Mouse (Mus musculus) brain, adult 2 months (tissue): ENCODE results near the gene Fam228a.
"Not testable (repeated sequence)": the region's sequence is repeated elsewhere in the genome, so short reads cannot be mapped to it uniquely, and the experiment has no call there.

Experiments used
- DNase-seq: peaks from one replicate; pipeline ENCODE4 v3.0.0; 2011; ENCODE audit warnings: low read depth, low spot score

Fam228a gene

GRCm38 (mm10) chr12:4719066-4719761 lies 19.0 kb downstream of the Fam228a start:
- no peak for DNase-seq

- DNase-seq: peak; percentile 37
Observed at GRCm38 (mm10) chr12:4717417-4717816, 20.8 kb downstream of the Fam228a start.

GRCm38 (mm10) chr12:4715606-4716005 lies 22.6 kb downstream of the Fam228a start:
- DNase-seq: no peak

- no peak for DNase-seq
Observed at GRCm38 (mm10) chr12:4713361-4713760, 24.9 kb downstream of the Fam228a start.

GRCm38 (mm10) chr12:4709926-4710325 lies 28.3 kb downstream of the Fam228a start:
- no peak for DNase-seq

GRCm38 (mm10) chr12:4708881-4709604 lies 29.2 kb downstream of the Fam228a start:
- peak; percentile 37 for DNase-seq

GRCm38 (mm10) chr12:4708296-4708695 lies 29.9 kb downstream of the Fam228a start:
- no peak for DNase-seq

GRCm38 (mm10) chr12:4707488-4708017 lies 30.7 kb downstream of the Fam228a start:
- DNase-seq: no peak

GRCm38 (mm10) chr12:4706901-4707300 lies 31.3 kb downstream of the Fam228a start:
- no peak for DNase-seq

- DNase-seq: no peak
Observed at GRCm38 (mm10) chr12:4706175-4706574, 32.1 kb downstream of the Fam228a start.

GRCm38 (mm10) chr12:4705626-4706025 lies 32.6 kb downstream of the Fam228a start:
- not testable (repeated sequence) for DNase-seq

- DNase-seq: no peak
Observed at GRCm38 (mm10) chr12:4694534-4694933, 43.7 kb downstream of the Fam228a start.

- peak; percentile 80 for DNase-seq
Observed at GRCm38 (mm10) chr12:4691193-4691592, 47.0 kb downstream of the Fam228a start.

- DNase-seq: no peak
Observed at GRCm38 (mm10) chr12:4689341-4689740, 48.9 kb downstream of the Fam228a start.

GRCm38 (mm10) chr12:4688386-4688785 lies 49.8 kb downstream of the Fam228a start:
- no peak for DNase-seq

GRCm38 (mm10) chr12:4685441-4685840 lies 52.8 kb downstream of the Fam228a start:
- DNase-seq: peak; percentile 92

GRCm38 (mm10) chr12:4679971-4680370 lies 58.3 kb downstream of the Fam228a start:
- peak; percentile 92 for DNase-seq

- peak; percentile 14 for DNase-seq
Observed at GRCm38 (mm10) chr12:4676336-4676735, 61.9 kb downstream of the Fam228a start.

GRCm38 (mm10) chr12:4665675-4666037 lies 72.6 kb downstream of the Fam228a start:
- peak; percentile 76 for DNase-seq

GRCm38 (mm10) chr12:4664929-4665674 lies 73.1 kb downstream of the Fam228a start:
- peak; percentile 87 for DNase-seq
